Mouse (Mus musculus) right cerebral cortex, postnatal 36 days (tissue): Measurements from ENCODE around the gene Coq8a.

ENCODE experiments used
- DNase-seq, 2 experiments: peaks; one replicate each; pipeline ENCODE4 v3.0.0; 2022; ENCODE audit warnings: low spot score in 2 of 2, mixed read lengths in 1 of 2

Gene Coq8a

GRCm38 (mm10) chr1:180175167-180175566 lies 24.2 kb downstream of the Coq8a start:
- DNase-seq = no peak

- no peak for DNase-seq
Observed at GRCm38 (mm10) chr1:180174718-180175117, 24.7 kb downstream of the Coq8a start.

GRCm38 (mm10) chr1:180173017-180173416 lies 26.4 kb downstream of the Coq8a start:
- no peak for DNase-seq

GRCm38 (mm10) chr1:180172600-180172999 lies 26.8 kb downstream of the Coq8a start:
- no peak for DNase-seq

GRCm38 (mm10) chr1:180171883-180172282 lies 27.5 kb downstream of the Coq8a start:
- no peak for DNase-seq

- no peak for DNase-seq
Observed at GRCm38 (mm10) chr1:180170071-180170470, 29.3 kb downstream of the Coq8a start.

- DNase-seq = no peak
Observed at GRCm38 (mm10) chr1:180169161-180169560, 30.2 kb downstream of the Coq8a start.

- DNase-seq = no peak
Observed at GRCm38 (mm10) chr1:180168294-180168693, 31.1 kb downstream of the Coq8a start.

- DNase-seq = no peak
Observed at GRCm38 (mm10) chr1:180166533-180166932, 32.9 kb downstream of the Coq8a start.

- DNase-seq = no peak
Observed at GRCm38 (mm10) chr1:180162986-180163385, 36.4 kb downstream of the Coq8a start.

- DNase-seq = no peak
Observed at GRCm38 (mm10) chr1:180161566-180162355, 37.6 kb downstream of the Coq8a start.

- no peak for DNase-seq
Observed at GRCm38 (mm10) chr1:180161160-180161559, 38.2 kb downstream of the Coq8a start.

- DNase-seq = no peak
Observed at GRCm38 (mm10) chr1:180160545-180160944, 38.9 kb downstream of the Coq8a start.

GRCm38 (mm10) chr1:180158648-180159047 lies 40.8 kb downstream of the Coq8a start:
- DNase-seq = no peak

GRCm38 (mm10) chr1:180151191-180151590 lies 48.2 kb downstream of the Coq8a start:
- DNase-seq = no peak

GRCm38 (mm10) chr1:180148563-180148962 lies 50.8 kb downstream of the Coq8a start:
- no peak for DNase-seq

- DNase-seq = no peak
Observed at GRCm38 (mm10) chr1:180148036-180148435, 51.4 kb downstream of the Coq8a start.

- DNase-seq = no peak
Observed at GRCm38 (mm10) chr1:180140970-180141369, 58.4 kb downstream of the Coq8a start.

- DNase-seq = no peak
Observed at GRCm38 (mm10) chr1:180139158-180139557, 60.2 kb downstream of the Coq8a start.

GRCm38 (mm10) chr1:180132187-180132586 lies 67.2 kb downstream of the Coq8a start:
- no peak for DNase-seq

- no peak for DNase-seq
Observed at GRCm38 (mm10) chr1:180131402-180131801, 68.0 kb downstream of the Coq8a start.

GRCm38 (mm10) chr1:180128077-180128792 lies 71.2 kb downstream of the Coq8a start:
- no peak for DNase-seq

- DNase-seq = no peak
Observed at GRCm38 (mm10) chr1:180118233-180118632, 81.2 kb downstream of the Coq8a start.
